Mouse (Mus musculus): ENCODE results near the gene Slc8a1.

GRCm38 (mm10) chr17:81369036-81369435, 369.1 kb downstream of the Slc8a1 start:
- no peak for TF ChIP-seq ZC3H11A (IDR thresholded peaks at IDR 0.05; ENCODE audit: borderline replicate concordance, low read depth, low read length)
- no peak for TF ChIP-seq MAFK (IDR thresholded peaks at IDR 0.05; ENCODE audit: insufficient read depth, low read depth, low read length)
- no peak for TF ChIP-seq HCFC1 (IDR thresholded peaks at IDR 0.05; ENCODE audit: borderline replicate concordance, insufficient read depth, low read length)
- TF ChIP-seq ZNF384 (IDR thresholded peaks at IDR 0.05; ENCODE audit: low read depth, low read length): no peak

All from ES-E14 (cell line).